Mouse (Mus musculus) CH12F3 (cell line): ENCODE results near the gene Hes6.

Experiments used
- in situ Hi-C: fragments of 300-500 bp; cut with MboI; formaldehyde crosslinking; loops from 2 replicates; pipeline ENCODE4 v1.14.3; 2020; ENCODE audit warnings: low sequenced_read_pairs

Gene Hes6

GRCm38 (mm10) chr1:91411631-91412285, 2.1 kb downstream of the Hes6 start:
- in situ Hi-C loops: no loop called here

GRCm38 (mm10) chr1:91407819-91408218, 6.0 kb downstream of the Hes6 start:
- in situ Hi-C loops: no loop called here

- in situ Hi-C loops: no loop called here
Observed at GRCm38 (mm10) chr1:91405406-91406169, 8.2 kb downstream of the Hes6 start.

GRCm38 (mm10) chr1:91404976-91405375, 8.9 kb downstream of the Hes6 start:
- in situ Hi-C loops: no loop called here

GRCm38 (mm10) chr1:91398260-91399062, 15.4 kb downstream of the Hes6 start, which contains the start of gene Ilkap:
Ilkap (minus strand) TSS chr1:91398815.
- in situ Hi-C loops: no loop called here

GRCm38 (mm10) chr1:91397927-91398259, 15.9 kb downstream of the Hes6 start:
- in situ Hi-C loops: no loop called here

GRCm38 (mm10) chr1:91390369-91390768, 23.5 kb downstream of the Hes6 start:
- in situ Hi-C loops: no loop called here

- in situ Hi-C loops: no loop called here
Observed at GRCm38 (mm10) chr1:91381091-91381471, 32.8 kb downstream of the Hes6 start.

- in situ Hi-C loops: no loop called here
Observed at GRCm38 (mm10) chr1:91380453-91381090, 33.3 kb downstream of the Hes6 start.

- in situ Hi-C loops: no loop called here
Observed at GRCm38 (mm10) chr1:91373414-91373835, 40.4 kb downstream of the Hes6 start.

GRCm38 (mm10) chr1:91370055-91370454, 43.8 kb downstream of the Hes6 start:
- in situ Hi-C loops: no loop called here

GRCm38 (mm10) chr1:91369408-91369807, 44.4 kb downstream of the Hes6 start:
- in situ Hi-C loops: no loop called here

GRCm38 (mm10) chr1:91367295-91367694, 46.5 kb downstream of the Hes6 start:
- in situ Hi-C loops: no loop called here

- in situ Hi-C loops: no loop called here
Observed at GRCm38 (mm10) chr1:91366215-91367108, 47.4 kb downstream of the Hes6 start, which contains the start of gene Erfe. Erfe (plus strand) TSS chr1:91366430.

- in situ Hi-C loops: no loop called here
Observed at GRCm38 (mm10) chr1:91365816-91366214, 48.0 kb downstream of the Hes6 start.

- in situ Hi-C loops: no loop called here
Observed at GRCm38 (mm10) chr1:91364822-91365644, 48.8 kb downstream of the Hes6 start.

GRCm38 (mm10) chr1:91362113-91362512, 51.7 kb downstream of the Hes6 start:
- in situ Hi-C loops: no loop called here
